Mouse (Mus musculus) regulatory T cell (primary cell): ENCODE measurements at regions not wholly inside any gene's neighbourhood (a gene's known extent, or its start where the extent isn't known, plus 50 kb on each side); places are given as distances from the start of the nearest gene placed in this dataset.

Experiments
- in situ Hi-C: fragments of 300-600 bp; cut with MboI, MseI; formaldehyde crosslinking; loops from one replicate; pipeline ENCODE4 v1.15.1; 2025; ENCODE audit warnings: high pct_unique_total_duplicates

DNA sequence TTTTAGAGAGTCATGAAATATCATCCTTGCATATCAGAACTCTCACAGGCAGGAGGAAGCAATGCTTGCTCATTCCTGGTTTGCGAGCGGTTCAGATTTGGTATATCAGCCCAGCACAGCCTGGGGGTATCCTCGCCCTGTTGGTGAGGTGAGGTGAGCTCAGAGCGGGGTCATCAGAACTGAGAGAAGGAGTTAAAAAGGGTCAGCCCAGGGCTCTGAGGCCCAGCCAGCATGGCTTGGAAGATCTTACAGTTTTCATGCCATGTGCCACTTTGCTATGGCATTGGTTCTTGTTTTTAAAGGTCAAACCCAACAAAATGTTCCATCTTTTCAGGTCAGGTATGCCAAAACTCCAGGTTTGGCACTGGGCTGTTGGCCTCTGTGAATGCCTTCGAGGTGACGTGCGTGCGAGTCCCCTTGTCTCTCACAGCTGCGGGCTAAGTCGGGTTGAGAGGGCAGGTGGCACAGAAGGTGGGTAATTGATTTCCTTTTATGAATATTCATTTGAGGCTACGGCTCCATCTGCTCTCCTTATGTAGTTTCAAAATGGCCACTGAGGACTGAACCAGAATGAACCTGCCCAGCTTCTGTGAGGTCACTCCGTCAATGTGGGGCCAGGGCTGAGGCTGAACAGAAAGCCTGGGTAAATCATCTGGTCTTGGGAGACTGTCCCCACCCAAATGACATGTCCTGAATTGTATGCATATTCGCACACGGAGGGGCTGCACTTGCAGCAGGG lies 86.3 kb downstream of the Hhipl2 start:
- in situ Hi-C loops = no loop called here

DNA sequence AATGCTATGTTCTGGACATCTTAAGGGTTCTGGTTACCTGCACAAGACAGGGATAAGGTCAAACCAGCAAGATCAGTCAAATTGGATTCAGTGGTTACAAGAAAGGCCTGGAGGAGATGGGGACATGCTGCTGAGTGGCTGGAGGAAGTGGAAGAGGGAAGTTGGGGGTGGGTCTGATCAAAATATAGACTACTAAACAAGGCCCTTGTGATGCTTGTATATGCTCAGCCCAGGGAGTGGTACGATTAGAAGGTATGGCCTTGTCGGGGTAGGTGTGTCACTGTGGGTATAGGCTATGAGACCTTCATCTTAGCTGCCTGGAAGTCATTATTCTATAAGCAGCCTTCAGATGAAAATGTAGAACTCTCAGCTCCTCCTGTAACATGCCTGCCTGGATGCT lies 89.9 kb downstream of the Hhipl2 start:
- in situ Hi-C loops = no loop called here

DNA sequence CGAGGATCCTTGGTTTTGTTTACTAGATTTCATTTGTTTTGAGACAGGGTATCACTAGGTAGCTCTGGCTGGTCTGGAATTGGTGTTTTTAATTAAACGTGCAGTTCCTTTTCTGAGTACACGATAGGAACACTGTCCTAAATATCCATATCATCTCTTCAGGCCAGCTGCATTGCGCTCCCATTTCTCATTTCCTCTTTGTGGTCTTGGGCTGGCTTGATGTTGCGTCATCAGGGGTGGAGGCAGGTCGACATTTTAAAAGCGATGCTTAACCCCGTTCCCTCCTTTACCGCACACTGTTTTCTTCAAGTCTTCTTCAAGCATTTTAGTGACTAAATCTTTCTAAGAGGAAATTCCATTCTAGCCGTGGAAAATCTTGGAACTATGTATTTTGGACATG lies 92.7 kb downstream of the Hhipl2 start:
- in situ Hi-C loops = no loop called here

DNA sequence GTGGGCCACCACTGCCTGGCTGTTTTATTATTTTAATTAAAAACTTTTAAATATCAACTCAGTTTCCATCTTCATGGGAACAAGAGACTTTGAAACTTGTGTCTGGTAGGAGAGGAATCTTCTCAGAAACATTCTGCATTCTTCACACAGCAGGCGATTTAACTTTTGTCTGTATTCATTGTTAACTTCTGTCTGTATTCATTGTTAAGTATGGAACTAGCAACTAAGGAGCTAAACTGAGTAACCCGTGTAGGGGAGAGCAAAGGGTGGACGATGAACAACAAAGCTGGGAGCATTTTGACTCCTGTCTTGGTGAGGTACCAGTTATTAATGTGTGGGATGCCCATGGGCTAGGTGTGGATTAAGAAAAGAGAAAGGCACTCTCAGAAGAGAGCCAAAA lies 95.9 kb downstream of the Hhipl2 start:
- in situ Hi-C loops = no loop called here

DNA sequence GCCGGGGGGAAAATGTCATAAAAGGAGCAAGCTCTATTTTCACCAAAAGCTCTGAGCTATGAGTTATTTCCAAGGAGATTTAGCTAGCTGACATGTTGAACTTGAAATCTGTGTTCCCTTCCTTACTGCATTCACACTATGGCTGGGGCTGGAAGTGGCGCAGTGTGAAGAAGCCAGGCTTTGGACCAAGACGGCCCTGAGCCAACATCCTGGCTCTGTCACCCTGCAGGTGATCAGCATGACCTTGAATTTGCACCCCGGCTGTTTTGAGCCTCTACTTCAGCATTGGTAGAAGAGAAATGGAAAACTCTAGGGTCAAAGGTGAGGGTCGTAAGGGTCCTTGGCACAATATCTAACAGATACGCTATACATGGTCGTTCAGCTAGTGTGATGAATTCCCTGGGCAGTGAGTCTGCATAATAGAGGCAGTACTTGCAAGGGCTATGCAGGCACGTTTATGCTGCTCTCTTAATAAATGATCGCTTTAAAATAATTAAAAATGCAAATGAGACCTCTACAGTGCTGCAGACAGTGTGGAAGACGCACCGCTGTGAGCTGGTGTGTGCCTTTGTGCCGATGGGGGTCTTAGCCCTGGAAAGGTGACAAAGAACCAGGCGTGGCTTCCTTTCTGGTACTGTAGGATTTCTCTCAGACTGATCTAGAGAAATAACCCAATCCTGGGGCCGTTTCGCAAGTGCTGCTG lies 96.4 kb downstream of the Hhipl2 start:
- in situ Hi-C loops = no loop called here

GRCm38 (mm10) chr1:183514984-183515287 lies 96.9 kb downstream of the Hhipl2 start:
- in situ Hi-C loops = no loop called here

DNA sequence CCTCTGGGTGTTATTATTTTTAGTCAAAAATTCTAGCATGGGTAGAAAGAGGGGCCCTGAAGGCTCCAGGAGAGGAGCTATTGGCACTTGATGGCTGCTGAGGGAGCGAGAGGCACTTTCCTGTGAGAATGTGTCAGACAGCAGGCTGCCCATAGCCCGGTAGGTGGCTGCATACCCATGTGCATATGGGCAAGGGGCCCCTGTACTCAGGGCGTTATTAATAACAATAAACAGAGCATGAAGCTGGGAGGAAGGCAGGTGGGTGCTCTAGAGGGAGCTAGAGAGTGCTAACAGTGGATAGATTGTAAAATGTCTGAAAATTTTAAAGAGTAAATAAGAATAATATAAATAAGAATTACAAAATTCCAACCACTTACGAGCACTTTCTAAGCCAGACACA lies 98.2 kb downstream of the Hhipl2 start:
- in situ Hi-C loops = no loop called here

DNA sequence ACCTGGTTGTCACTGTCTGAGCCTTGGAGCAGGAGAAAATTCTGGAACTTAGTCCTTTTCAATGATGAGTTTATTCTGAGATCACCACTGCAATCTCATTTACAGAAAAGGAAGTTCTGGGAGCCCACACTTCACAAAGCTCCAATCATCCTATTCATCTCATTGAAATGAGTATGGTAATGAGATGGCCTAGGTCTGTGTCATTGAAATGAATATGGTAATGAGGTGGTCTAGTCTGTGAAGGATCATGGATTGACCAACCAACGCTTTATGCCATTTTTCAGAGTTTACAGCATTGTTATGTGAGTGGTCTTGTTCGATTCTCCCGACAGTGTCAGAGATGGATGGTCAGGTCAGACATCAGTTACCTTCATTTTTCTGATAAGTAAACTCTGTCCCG lies 99.2 kb downstream of the Hhipl2 start:
- in situ Hi-C loops = no loop called here

DNA sequence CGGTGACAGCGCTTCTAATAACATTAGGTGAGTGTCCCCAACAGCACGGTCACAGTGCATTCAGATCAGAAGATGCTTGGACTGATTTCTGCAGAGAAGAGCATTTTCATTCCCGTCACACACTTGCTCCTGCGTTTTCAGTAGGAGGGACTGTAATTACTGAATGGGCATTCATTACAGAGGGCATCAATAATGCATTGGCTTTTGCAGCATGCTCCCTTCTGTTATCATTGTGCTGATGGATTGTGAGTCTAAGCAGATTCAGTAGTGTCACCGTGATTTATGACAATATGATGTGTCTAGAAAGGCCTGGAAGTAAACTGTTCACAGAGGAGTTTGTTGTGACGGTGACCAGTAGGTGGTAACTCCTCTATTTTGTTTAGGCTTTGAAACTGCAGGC lies 103.6 kb downstream of the Hhipl2 start:
- in situ Hi-C loops = no loop called here

DNA sequence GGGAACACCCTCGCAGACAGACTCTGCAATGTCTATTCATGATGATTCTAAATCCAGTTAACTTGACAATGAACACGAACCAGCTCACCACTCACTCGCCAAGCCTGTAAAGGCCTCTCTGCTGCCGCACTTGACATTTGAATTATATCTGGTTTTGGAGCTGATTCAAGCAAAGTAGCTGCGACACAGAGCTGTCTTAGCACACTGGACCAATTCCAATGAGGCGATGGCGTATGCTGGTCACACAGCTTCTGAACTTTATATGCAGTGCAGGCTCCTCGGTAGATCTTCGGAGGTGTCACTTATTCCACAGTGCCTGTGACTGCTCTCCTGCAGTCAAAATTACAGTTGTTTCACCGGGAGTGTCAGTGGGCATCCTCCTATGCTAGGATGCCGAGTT lies 115.4 kb downstream of the Hhipl2 start:
- in situ Hi-C loops = no loop called here

- in situ Hi-C loops = no loop called here
Measured at GRCm38 (mm10) chr1:183548752-183549387, 130.9 kb downstream of the Hhipl2 start.

DNA sequence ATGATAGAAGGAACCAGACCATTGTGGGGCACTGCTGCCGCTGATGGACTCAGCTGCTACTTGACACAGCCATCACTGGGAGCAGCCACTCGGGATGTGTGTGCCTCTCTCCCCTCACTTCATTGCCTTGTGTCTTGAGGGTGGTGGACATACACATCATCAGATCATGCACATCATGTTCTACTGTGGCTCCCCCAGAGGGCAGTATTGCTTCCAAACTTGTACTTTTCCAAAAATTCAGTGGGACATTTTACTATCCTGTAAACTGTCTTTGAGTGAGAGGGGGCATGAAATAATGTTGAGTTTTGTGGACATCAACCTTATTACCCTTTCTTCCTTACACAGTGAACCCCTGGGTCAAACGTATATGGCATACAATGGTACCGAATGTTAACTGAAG lies 134.6 kb downstream of the Hhipl2 start:
- in situ Hi-C loops = no loop called here

DNA sequence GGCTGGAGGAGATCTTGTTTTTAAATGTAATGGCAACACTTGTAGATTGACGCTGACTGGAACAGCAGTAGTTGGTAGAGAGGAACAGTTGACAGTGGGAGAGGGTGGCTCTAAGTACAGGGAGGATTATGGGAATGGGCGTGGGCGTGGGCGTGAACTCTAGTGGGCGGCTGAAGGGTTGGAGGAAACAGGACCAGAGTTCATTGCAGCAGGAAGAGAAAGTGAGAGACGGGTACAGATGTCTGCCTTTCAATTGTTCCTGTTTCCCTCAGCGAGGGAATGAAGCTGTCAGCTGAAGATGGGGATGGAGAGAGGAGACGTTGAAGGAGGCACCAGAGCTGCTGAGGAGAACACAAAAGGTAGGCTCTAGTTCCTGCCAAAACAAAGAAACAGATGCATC lies 135.2 kb downstream of the Hhipl2 start:
- in situ Hi-C loops = no loop called here

DNA sequence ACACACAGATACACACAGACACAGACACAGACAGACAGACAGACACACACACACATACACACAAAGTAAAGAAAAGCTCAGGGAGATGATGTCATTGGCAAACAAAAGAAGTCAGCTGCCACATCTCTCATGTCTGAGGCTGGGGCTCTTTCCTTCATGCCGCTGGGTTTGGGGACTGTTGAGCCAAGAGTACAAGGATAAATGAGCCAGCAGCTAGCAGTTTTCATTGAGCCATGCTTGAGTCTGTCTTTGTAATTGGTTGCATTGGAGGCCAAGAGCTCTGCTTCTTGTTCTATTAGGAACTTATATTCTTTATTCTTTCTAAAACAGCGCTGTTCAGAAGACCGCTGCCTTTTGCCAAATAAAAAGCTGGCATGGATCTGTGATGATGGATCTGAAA lies 144.8 kb downstream of the Hhipl2 start:
- in situ Hi-C loops = no loop called here

- in situ Hi-C loops = no loop called here
Measured at GRCm38 (mm10) chr1:183573621-183574585, 155.9 kb downstream of the Hhipl2 start.

GRCm38 (mm10) chr1:183584861-183585260 lies 166.8 kb downstream of the Hhipl2 start:
- in situ Hi-C loops = no loop called here

GRCm38 (mm10) chr1:183586406-183586805 lies 168.4 kb downstream of the Hhipl2 start:
- in situ Hi-C loops = no loop called here

DNA sequence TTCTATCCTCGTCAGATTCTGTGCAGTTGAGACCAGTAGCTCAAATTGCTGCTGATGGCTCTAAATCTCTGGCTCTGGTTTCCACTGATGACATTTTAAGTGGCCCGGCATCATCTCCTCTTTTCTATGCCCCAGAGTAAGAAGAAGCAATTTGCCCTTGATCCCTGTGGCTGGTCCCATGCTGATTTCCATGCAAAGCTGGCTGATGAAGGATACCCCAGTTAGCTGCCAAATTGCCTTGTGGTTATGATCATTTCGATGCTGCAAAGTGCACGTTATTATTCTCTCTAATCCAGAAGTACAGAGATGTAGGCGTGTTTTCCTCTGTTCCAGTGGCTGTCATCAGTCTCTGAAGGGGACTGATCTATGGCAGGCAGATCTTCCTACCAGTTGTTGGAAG lies 177.3 kb downstream of the Hhipl2 start:
- in situ Hi-C loops = no loop called here

GRCm38 (mm10) chr1:183600466-183600865 lies 182.5 kb downstream of the Hhipl2 start:
- in situ Hi-C loops = no loop called here

DNA sequence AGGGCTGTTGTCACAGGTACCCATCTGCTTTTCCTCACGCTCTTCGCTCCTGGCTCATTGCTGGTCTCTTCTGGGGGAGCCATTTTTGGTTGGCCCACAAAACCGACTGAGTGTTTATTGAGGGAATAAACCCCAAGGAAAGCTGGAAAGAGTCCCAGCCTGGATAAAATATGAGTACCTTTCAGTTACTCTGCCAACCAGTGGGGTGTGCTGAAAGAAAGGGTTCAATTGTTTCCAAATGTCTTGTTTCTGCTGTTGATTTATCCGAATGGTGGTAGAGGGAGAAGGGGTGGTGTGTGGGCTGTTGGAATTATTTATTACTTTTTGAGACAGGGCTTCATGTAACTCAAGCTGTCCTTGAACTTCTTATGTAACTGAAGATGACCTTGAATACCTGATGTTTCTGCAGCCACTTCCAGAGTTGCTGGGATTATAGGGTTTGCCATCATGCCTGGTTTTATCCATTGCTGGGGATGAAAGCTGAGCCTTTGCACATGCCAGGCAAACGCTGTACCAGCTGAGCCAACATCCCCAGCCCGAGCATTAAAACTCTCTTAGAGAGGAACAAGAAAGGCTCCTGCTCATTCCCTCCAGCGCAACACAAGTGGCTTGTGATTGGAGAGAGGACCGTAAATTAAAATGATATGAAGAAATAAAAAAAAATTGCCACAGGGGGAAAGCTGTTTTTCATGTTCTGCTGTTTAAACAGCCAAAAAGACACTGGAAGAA lies 194.1 kb downstream of the Hhipl2 start:
- in situ Hi-C loops = no loop called here

- in situ Hi-C loops = no loop called here
Measured at GRCm38 (mm10) chr1:183619451-183620059, 201.5 kb downstream of the Hhipl2 start.
